Mouse (Mus musculus) embryonic facial prominence, embryonic 10.5 days (tissue): Measurements from ENCODE around the gene Pank2. TPM values are rescaled to one million over a fixed set of nuclear protein-coding genes. Genes with fewer than 3 reads are reported as not detected.
"Not testable (repeated sequence)": the region's sequence is repeated elsewhere in the genome, so short reads cannot be mapped to it uniquely, and the experiment has no call there.

Experiments used
- DNase-seq: peaks from one replicate; pipeline ENCODE4 v3.0.0-alpha.2; 2017; ENCODE audit warnings: low spot score
- H3K27ac ChIP-seq: fragments of 300-500 bp; sonication (generic); replicated peaks from 2 replicates; pipeline ENCODE4 v1.5.1; 2016; ENCODE audit warnings: mild to moderate bottlenecking
- H3K27me3 ChIP-seq: fragments of 300-500 bp; sonication (generic); replicated peaks from 2 replicates; pipeline ENCODE4 v1.6.1; 2016; ENCODE audit warnings: low read depth, mild to moderate bottlenecking; ENCODE audit not compliant: poor library complexity, severe bottlenecking
- H3K36me3 ChIP-seq: fragments of 300-500 bp; sonication (generic); replicated peaks from 2 replicates; pipeline ENCODE4 v1.6.1; 2016; ENCODE audit warnings: mild to moderate bottlenecking, moderate library complexity
- H3K4me1 ChIP-seq: fragments of 300-500 bp; sonication (generic); 2 replicates; pipeline ENCODE4 v1.6.1; 2016
- H3K4me3 ChIP-seq: fragments of 300-500 bp; sonication (generic); 2 replicates; pipeline ENCODE4 v1.5.1; 2016; ENCODE audit warnings: mild to moderate bottlenecking, moderate library complexity
- H3K9me3 ChIP-seq: fragments of 300-500 bp; sonication (generic); 2 replicates; pipeline ENCODE4 v1.6.1; 2016; ENCODE audit warnings: mild to moderate bottlenecking
- WGBS: fragments of 180-500 bp; shearing (Covaris S2); methylation state at CpG from one replicate; pipeline ENCODE4 v1.1.7; 2016; 5-methylcytosine and 5-hydroxymethylcytosine counted together
- polyA plus RNA-seq: library from polyadenylated mRNA; unstranded; fragments of >200 nt; fragmentation: Nextera tagmentation; extraction: Ambion mirVana; gene quantifications from 2 replicates; pipeline ENCODE4 v1.2.1, GENCODE M21; 2016

The Pank2 gene
- polyA plus RNA-seq, 1 experiment from 2014 or later: 44.2 TPM

GRCm38 (mm10) chr2:131264027-131264426 lies 1.7 kb downstream of the Pank2 start:
- Histone ChIP-seq H3K27ac (no peak overlapping the region), H3K9me3 (no peaks in the 10 kb centered on the region), H3K4me3 (peak overlapping the region; percentile 90), H3K36me3 (peaks cover 22% of the 10 kb centered on the region), H3K4me1 (peaks cover 36% of the 10 kb centered on the region), H3K27me3 (no peaks in the 10 kb centered on the region)
- 84% methylated on average over 6 of the region's 6 CpGs for WGBS
- no peak for DNase-seq

DNA sequence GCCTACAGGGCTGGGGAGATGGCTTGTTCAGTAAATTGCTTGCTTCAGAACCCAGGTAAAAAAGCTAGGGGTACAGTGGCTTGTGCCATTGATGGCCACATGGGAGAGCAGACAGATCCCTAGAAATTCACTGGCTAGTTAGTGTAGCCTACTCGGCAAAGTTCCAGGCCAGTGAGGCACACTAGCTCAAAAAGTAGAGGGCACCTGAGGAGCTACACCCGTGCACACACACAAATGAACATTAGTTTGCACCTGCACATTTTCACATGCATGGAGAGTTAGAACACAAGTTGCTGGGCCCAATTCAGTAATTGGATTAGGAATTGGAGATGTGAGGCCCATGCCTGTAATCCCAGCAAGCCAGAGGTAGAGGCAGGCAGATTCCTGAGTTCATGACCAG lies 2.8 kb downstream of the Pank2 start:
- H3K4me1 ChIP-seq: peaks cover 36% of the 10 kb centered on the region
- H3K4me3 ChIP-seq: no peak overlapping the region
- H3K27me3 ChIP-seq: no peaks in the 10 kb centered on the region
- peaks cover 32% of the 10 kb centered on the region for H3K36me3 ChIP-seq
- DNase-seq: no peak
- 84% methylated on average over 2 of the region's 2 CpGs for WGBS
- H3K9me3 ChIP-seq: no peaks in the 10 kb centered on the region
- H3K27ac ChIP-seq: no peak overlapping the region

DNA sequence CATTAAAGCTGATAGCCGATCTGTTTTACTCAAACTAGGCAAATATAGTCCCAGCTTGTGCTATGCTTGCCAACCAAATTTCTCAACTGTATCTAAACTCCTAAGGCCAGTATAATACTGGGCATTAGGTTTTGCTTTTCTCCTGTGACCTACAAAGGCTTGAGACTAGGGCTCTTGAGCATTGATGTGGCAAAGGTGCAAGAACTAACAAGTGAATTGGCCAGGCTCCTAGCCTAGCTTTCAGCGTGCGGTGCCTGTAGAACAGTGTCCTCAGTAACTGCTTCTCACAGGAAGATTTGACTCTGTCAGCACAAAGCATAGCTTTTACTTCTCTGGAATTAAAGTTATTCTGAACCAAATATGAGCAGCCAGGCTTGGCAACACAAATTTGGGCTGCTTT lies 13.2 kb downstream of the Pank2 start:
- Histone ChIP-seq H3K9me3 (no peaks in the 10 kb centered on the region), H3K27me3 (no peaks in the 10 kb centered on the region), H3K4me3 (no peak overlapping the region), H3K27ac (no peak overlapping the region), H3K36me3 (peaks cover 87% of the 10 kb centered on the region), H3K4me1 (no peaks in the 10 kb centered on the region)
- WGBS: 98% methylated on average over 3 of the region's 3 CpGs
- no peak for DNase-seq

GRCm38 (mm10) chr2:131276722-131277121 lies 14.4 kb downstream of the Pank2 start:
- H3K36me3 ChIP-seq: peaks cover 87% of the 10 kb centered on the region

DNA sequence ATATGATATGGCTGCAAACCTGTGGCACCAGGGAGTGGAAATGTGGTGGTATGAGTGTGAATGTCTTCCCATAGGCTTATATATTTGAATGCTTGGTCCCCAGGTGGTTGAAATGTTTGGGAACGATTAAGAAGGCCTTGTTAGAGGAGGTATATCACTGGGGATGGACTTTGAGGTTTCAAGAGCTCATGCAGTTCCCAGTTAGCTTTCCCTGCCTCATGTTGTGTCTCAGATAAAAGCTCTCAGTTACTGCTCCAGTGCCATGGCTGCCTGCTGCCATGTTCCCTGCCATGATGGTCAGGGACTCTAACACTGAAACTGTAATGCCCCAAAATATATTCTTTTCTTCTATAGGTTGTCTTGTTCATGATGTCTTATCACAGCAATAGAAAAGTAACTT lies 19.3 kb downstream of the Pank2 start:
- peaks cover 96% of the 10 kb centered on the region for H3K36me3 ChIP-seq
- WGBS: 81% methylated on average over 1 of the region's 1 CpGs
- no peak for DNase-seq

More at GRCm38 (mm10) chr2:131276722-131277121, 14.4 kb downstream of the Pank2 start:
- H3K4me3 ChIP-seq: no peak overlapping the region
- WGBS: 92% methylated on average over 5 of the region's 5 CpGs
- no peaks in the 10 kb centered on the region for H3K9me3 ChIP-seq
- no peaks in the 10 kb centered on the region for H3K4me1 ChIP-seq
- no peaks in the 10 kb centered on the region for H3K27me3 ChIP-seq
- no peak for DNase-seq
- H3K27ac ChIP-seq: no peak overlapping the region

GRCm38 (mm10) chr2:131286276-131286675 lies 24.0 kb downstream of the Pank2 start:
- H3K4me1 ChIP-seq: no peaks in the 10 kb centered on the region
- 95% methylated on average over 1 of the region's 1 CpGs for WGBS
- H3K27ac ChIP-seq: no peak overlapping the region
- H3K4me3 ChIP-seq: no peak overlapping the region
- H3K36me3 ChIP-seq: peaks cover 92% of the 10 kb centered on the region
- DNase-seq: no peak
- no peaks in the 10 kb centered on the region for H3K9me3 ChIP-seq
- H3K27me3 ChIP-seq: no peaks in the 10 kb centered on the region

More for the DNA sequence above, 19.3 kb downstream of the Pank2 start:
- H3K4me3 ChIP-seq: no peak overlapping the region
- H3K4me1 ChIP-seq: no peaks in the 10 kb centered on the region
- no peaks in the 10 kb centered on the region for H3K9me3 ChIP-seq
- H3K27me3 ChIP-seq: no peaks in the 10 kb centered on the region
- H3K27ac ChIP-seq: no peak overlapping the region

DNA sequence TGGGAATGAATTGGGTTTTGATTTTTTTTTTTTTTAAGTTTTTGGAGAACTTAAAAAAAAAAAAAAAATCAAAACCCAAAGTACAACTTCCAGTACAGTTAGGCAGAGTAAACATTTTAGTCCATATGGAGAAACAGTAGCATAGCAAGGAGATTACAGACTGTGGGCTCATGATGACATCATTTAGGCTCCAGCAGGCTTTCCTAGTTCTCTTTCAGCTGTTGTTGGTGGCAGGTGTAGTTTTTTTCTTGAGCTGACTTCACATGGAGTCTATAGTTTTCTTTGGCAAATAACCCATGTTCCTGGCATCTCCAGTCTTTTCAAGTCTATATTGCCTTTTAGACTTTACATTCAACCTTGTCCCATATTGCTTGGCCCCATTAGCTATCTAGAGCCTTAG lies 28.4 kb downstream of the Pank2 start:
- no peak for DNase-seq
- Histone ChIP-seq H3K36me3 (peaks cover 96% of the 10 kb centered on the region), H3K4me1 (no peaks in the 10 kb centered on the region), H3K27ac (no peak overlapping the region), H3K9me3 (no peaks in the 10 kb centered on the region), H3K27me3 (no peaks in the 10 kb centered on the region), H3K4me3 (no peak overlapping the region)

DNA sequence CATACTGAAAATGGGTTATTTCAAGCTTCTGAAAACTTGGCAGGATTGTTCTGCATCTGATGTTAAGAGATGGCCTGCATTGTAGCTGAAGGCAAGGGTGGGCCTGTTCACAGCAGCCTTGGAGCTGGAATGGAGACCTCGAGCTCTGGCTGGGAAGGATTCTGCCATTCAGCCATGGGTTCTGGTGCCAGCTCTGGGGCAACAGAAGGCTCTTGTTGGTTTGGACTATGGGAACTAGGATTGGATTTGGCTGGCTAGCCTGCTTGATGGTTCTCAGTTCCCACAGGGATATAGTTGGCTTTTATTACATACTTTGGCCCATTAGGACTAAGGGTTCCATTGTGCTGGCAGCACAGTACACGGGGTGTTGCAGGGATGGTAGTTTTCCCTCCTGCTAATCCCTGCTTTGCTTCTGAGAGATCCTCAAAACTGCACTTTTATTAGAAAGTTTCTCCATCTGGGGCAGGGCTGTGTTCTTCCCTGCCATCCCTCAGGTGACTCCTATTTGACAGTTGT lies 34.5 kb downstream of the Pank2 start:
- Histone ChIP-seq H3K27ac (no peak overlapping the region), H3K4me1 (no peaks in the 10 kb centered on the region), H3K4me3 (no peak overlapping the region), H3K36me3 (peaks cover 87% of the 10 kb centered on the region), H3K9me3 (no peaks in the 10 kb centered on the region), H3K27me3 (no peaks in the 10 kb centered on the region)
- WGBS: 92% methylated on average over 2 of the region's 2 CpGs
- DNase-seq: no peak

GRCm38 (mm10) chr2:131298674-131299073 lies 36.4 kb downstream of the Pank2 start:
- WGBS: 57% methylated on average over 7 of the region's 7 CpGs
- H3K27ac ChIP-seq, H3K27me3 ChIP-seq, H3K9me3 ChIP-seq, H3K4me3 ChIP-seq, DNase-seq, H3K4me1 ChIP-seq: not testable (repeated sequence)
- H3K36me3 ChIP-seq: peaks cover 87% of the 10 kb centered on the region

GRCm38 (mm10) chr2:131300485-131300884 lies 38.2 kb downstream of the Pank2 start:
- Histone ChIP-seq H3K4me1 (no peaks in the 10 kb centered on the region), H3K4me3 (no peak overlapping the region), H3K27ac (no peak overlapping the region), H3K36me3 (peaks cover 79% of the 10 kb centered on the region), H3K27me3 (no peaks in the 10 kb centered on the region), H3K9me3 (no peaks in the 10 kb centered on the region)
- WGBS: 86% methylated on average over 2 of the region's 2 CpGs
- no peak for DNase-seq

DNA sequence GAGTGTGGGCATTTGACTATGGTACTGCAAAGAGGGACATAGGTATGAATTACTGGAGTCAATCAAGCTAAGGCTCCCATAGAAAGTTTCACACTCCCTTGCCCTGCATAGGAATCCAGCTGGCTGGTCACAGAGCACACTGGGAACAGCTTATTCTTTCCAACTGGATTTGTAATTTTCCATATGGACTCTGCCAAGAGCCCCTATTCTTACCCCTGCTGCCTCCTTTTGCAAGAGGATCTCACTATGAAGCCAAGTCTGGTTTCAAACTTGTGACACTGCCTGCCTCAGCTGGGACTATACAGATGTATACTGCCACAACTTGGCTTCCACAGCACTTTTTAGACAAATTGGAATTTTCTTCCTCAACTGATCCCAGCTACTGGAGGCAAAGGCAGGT lies 39.3 kb downstream of the Pank2 start:
- DNase-seq: no peak
- no peaks in the 10 kb centered on the region for H3K27me3 ChIP-seq
- H3K9me3 ChIP-seq: no peaks in the 10 kb centered on the region
- no peak overlapping the region for H3K27ac ChIP-seq
- H3K4me1 ChIP-seq: no peaks in the 10 kb centered on the region
- H3K4me3 ChIP-seq: no peak overlapping the region
- H3K36me3 ChIP-seq: peaks cover 72% of the 10 kb centered on the region

GRCm38 (mm10) chr2:131304497-131304896 lies 42.2 kb downstream of the Pank2 start:
- no peaks in the 10 kb centered on the region for H3K9me3 ChIP-seq
- no peak for DNase-seq
- WGBS: 91% methylated on average over 9 of the region's 9 CpGs

GRCm38 (mm10) chr2:131305226-131305625 lies 42.9 kb downstream of the Pank2 start:
- not testable (repeated sequence) for H3K4me3 ChIP-seq, DNase-seq, H3K9me3 ChIP-seq, H3K27ac ChIP-seq, H3K4me1 ChIP-seq, H3K27me3 ChIP-seq
- WGBS: 90% methylated on average over 1 of the region's 1 CpGs
- peaks cover 42% of the 10 kb centered on the region for H3K36me3 ChIP-seq

More at GRCm38 (mm10) chr2:131304497-131304896, 42.2 kb downstream of the Pank2 start:
- Histone ChIP-seq H3K4me3 (no peak overlapping the region), H3K4me1 (peaks cover 4% of the 10 kb centered on the region), H3K27me3 (no peaks in the 10 kb centered on the region), H3K27ac (no peak overlapping the region), H3K36me3 (peaks cover 47% of the 10 kb centered on the region)

GRCm38 (mm10) chr2:131307391-131307790 lies 45.1 kb downstream of the Pank2 start:
- WGBS: 82% methylated on average over 5 of the region's 5 CpGs
- no peak overlapping the region for H3K4me3 ChIP-seq
- H3K27ac ChIP-seq: no peak overlapping the region
- no peaks in the 10 kb centered on the region for H3K27me3 ChIP-seq
- peaks cover 4% of the 10 kb centered on the region for H3K4me1 ChIP-seq
- no peak for DNase-seq
- peaks cover 38% of the 10 kb centered on the region for H3K36me3 ChIP-seq
- no peaks in the 10 kb centered on the region for H3K9me3 ChIP-seq
